In genomic region chr9:109055271-109056030, GRCm38 (mm10) we compare ENCODE assay signal across 8 mouse cellular contexts. TPM values are rescaled to one million over a fixed set of nuclear protein-coding genes. Genes with fewer than 3 reads are reported as not detected.
DNase-seq lines count a peak whose midpoint lies in the region; ATAC-seq and TF ChIP-seq lines count a peak whose summit lies in the region.

No protein-coding gene starts in this region.

- intact Hi-C loops in heart, postnatal 25 days (cut with DNase I) = no loop called here

- no peak for TF ChIP-seq RAD21 in CH12.LX (IDR thresholded peaks at IDR 0.05; ENCODE audit: low read depth, low read length)

- DNase-seq in heart, postnatal 25 days (ENCODE audit: low spot score) = no peak
- DNase-seq in CH12.LX (ENCODE audit: extremely low read depth) = no peak
- DNase-seq in liver, embryonic 14.5 days (ENCODE audit: low read depth in 3 of 3, low spot score in 3 of 3) = no peak
- DNase-seq in embryo, embryonic 11 days = no peak
- no peak for DNase-seq in layer of hippocampus, postnatal 14 days (ENCODE audit: low spot score in 2 of 2)
- no peak for DNase-seq in layer of hippocampus, adult 11-12 months (ENCODE audit: low spot score)

- TF ChIP-seq POLR2A in CH12.LX (IDR thresholded peaks at IDR 0.05; ENCODE audit: low read depth, low read length) = no peak

- ATAC-seq in heart, embryonic 12.5 days (ENCODE audit: insufficient number of reproducible peaks, low FRiP score) = no peak
- ATAC-seq in forebrain, embryonic 13.5 days = no peak
- no peak for ATAC-seq in liver, embryonic 14.5 days (ENCODE audit: insufficient read depth)

- peaks cover 28% of the 10 kb centered on the region for H3K4me1 ChIP-seq in heart, embryonic 12.5 days (replicated peaks)
- peaks cover 40 to 71% of the 10 kb centered on the region in 2 experiments for H3K4me1 ChIP-seq in CH12.LX (ENCODE audit: control insufficient read depth in 1 of 2, insufficient read depth in 2 of 2)
- peaks cover 25% of the 10 kb centered on the region for H3K4me1 ChIP-seq in forebrain, embryonic 13.5 days
- H3K4me1 ChIP-seq in liver, embryonic 14.5 days (replicated peaks; ENCODE audit: control insufficient read depth in 2 of 2, insufficient read depth in 2 of 2, low read length in 1 of 2) = peaks cover 4 to 15% of the 10 kb centered on the region in 2 experiments; a peak in 2 of 4 replicates

- peak overlapping the region; percentile 38 for H3K4me3 ChIP-seq in heart, embryonic 12.5 days
- peak overlapping the region; percentile 47 to 51 (median 50) for H3K4me3 ChIP-seq in CH12.LX (replicated peaks in 1 of 3; ENCODE audit: low read depth in 2 of 3, low read length in 2 of 3, poor library complexity in 1 of 3)
- H3K4me3 ChIP-seq in forebrain, embryonic 13.5 days = peak overlapping the region; percentile 32
- peak overlapping the region; percentile 26 to 43; a peak in 3 of 4 replicates for H3K4me3 ChIP-seq in liver, embryonic 14.5 days (ENCODE audit: insufficient read depth in 1 of 2, low read depth in 2 of 2, low read length in 2 of 2)

- in situ Hi-C loops in CH12.LX (cut with MboI; ENCODE audit: low pct_ligation_motif_present, low pct_unique_long_range_greater_than_20kb, low sequenced_read_pairs) = no loop called here

- no peaks in the 10 kb centered on the region for H3K27me3 ChIP-seq in heart, embryonic 12.5 days (replicated peaks)
- H3K27me3 ChIP-seq in CH12.LX (replicated peaks) = no peaks in the 10 kb centered on the region
- no peaks in the 10 kb centered on the region for H3K27me3 ChIP-seq in forebrain, embryonic 13.5 days
- H3K27me3 ChIP-seq in liver, embryonic 14.5 days (ENCODE audit: control insufficient read depth, insufficient read depth, low read length) = no peaks in the 10 kb centered on the region

- WGBS in heart, embryonic 12.5 days = 85% methylated on average over 12 of the region's 12 CpGs
- 92% methylated on average over 12 of the region's 12 CpGs for WGBS in forebrain, embryonic 13.5 days
- WGBS in liver, embryonic 14.5 days (ENCODE audit: insufficient replicate concordance) = 80% methylated on average over 12 of the region's 12 CpGs

- peaks cover 53% of the 10 kb centered on the region for H3K36me3 ChIP-seq in heart, embryonic 12.5 days
- peaks cover 34 to 47% of the 10 kb centered on the region in 2 experiments for H3K36me3 ChIP-seq in CH12.LX (replicated peaks in 1 of 2; ENCODE audit: control insufficient read depth in 1 of 2, insufficient read depth in 1 of 2, low read length in 1 of 2)
- peaks cover 36% of the 10 kb centered on the region for H3K36me3 ChIP-seq in forebrain, embryonic 13.5 days (ENCODE audit: poor library complexity, severe bottlenecking)
- H3K36me3 ChIP-seq in liver, embryonic 14.5 days (replicated peaks; ENCODE audit: control insufficient read depth, insufficient read depth, low read depth) = peaks cover 5% of the 10 kb centered on the region

- no peak for TF ChIP-seq EP300 in CH12.LX (IDR thresholded peaks at IDR 0.05; ENCODE audit: low read length)
- TF ChIP-seq EP300 in liver, embryonic 14.5 days (IDR thresholded peaks at IDR 0.05; ENCODE audit: low read depth) = no peak

- no peaks in the 10 kb centered on the region for H3K9me3 ChIP-seq in heart, embryonic 12.5 days (replicated peaks)
- no peaks in the 10 kb centered on the region for H3K9me3 ChIP-seq in CH12.LX (replicated peaks; ENCODE audit: low read length)
- H3K9me3 ChIP-seq in forebrain, embryonic 13.5 days (replicated peaks) = no peaks in the 10 kb centered on the region
- no peaks in the 10 kb centered on the region for H3K9me3 ChIP-seq in liver, embryonic 14.5 days (ENCODE audit: control insufficient read depth, low read length)

- dilution Hi-C loops in CH12.LX (cut with MboI; ENCODE audit: extremely low pct_ligation_motif_present, extremely low pct_unique_long_range_greater_than_20kb, low sequenced_read_pairs) = no loop called here

- peak overlapping the region; percentile 65; the same call in 1 of the 2 replicates for H3K9ac ChIP-seq in heart, embryonic 12.5 days
- H3K9ac ChIP-seq in CH12.LX (ENCODE audit: insufficient read depth, low read depth) = peak overlapping the region; percentile 60; the same call in 1 of the 2 replicates
- H3K9ac ChIP-seq in forebrain, embryonic 13.5 days = peak overlapping the region; percentile 35
- peak overlapping the region; percentile 35 for H3K9ac ChIP-seq in liver, embryonic 14.5 days (replicated peaks)

- peaks cover 57% of the 10 kb centered on the region for H3K79me2 ChIP-seq in CH12.LX (replicated peaks; ENCODE audit: control insufficient read depth, extremely low read depth, insufficient read depth, poor library complexity, severe bottlenecking)

- peak overlapping the region; percentile 64 for H3K4me2 ChIP-seq in heart, embryonic 12.5 days
- H3K4me2 ChIP-seq in CH12.LX (ENCODE audit: insufficient read depth, low read depth, poor library complexity, severe bottlenecking) = peak overlapping the region; percentile 88
- H3K4me2 ChIP-seq in forebrain, embryonic 13.5 days = peak overlapping the region; percentile 55
- peak overlapping the region; percentile 56 for H3K4me2 ChIP-seq in liver, embryonic 14.5 days (ENCODE audit: low read depth)

- H3K27ac ChIP-seq in heart, embryonic 12.5 days (ENCODE audit: poor library complexity, severe bottlenecking) = peak overlapping the region; percentile 77
- peak overlapping the region; percentile 75 for H3K27ac ChIP-seq in CH12.LX (ENCODE audit: insufficient read depth, low read depth)
- H3K27ac ChIP-seq in forebrain, embryonic 13.5 days = peak overlapping the region; percentile 20; the same call in 1 of the 2 replicates
- H3K27ac ChIP-seq in liver, embryonic 14.5 days = peak overlapping the region; percentile 5; the same call in 1 of the 2 replicates

- TF ChIP-seq CTCF in CH12.LX (conservative IDR thresholded peaks at IDR 0.05 in 1 of 2, IDR thresholded peaks at IDR 0.05 in 1 of 2; ENCODE audit: low read depth in 2 of 2, low read length in 2 of 2) = no peak
- TF ChIP-seq CTCF in liver, embryonic 14.5 days (IDR thresholded peaks at IDR 0.05; ENCODE audit: low read depth) = no peak

TF ChIP-seq in CH12.LX, 34 proteins besides CTCF, POLR2A, EP300 and RAD21 (continues in another document):
- TF ChIP-seq TBP (conservative IDR thresholded peaks at IDR 0.05; ENCODE audit: low read depth, low read length) = no peak
- no peak for TF ChIP-seq SMC3 (IDR thresholded peaks at IDR 0.05; ENCODE audit: low read depth, low read length)

RNA-seq across cellular contexts. Expression of gene Trex1, which starts 4.1 kb away (rescaled TPM):
- 5.8 and 7.1 TPM in 2 replicates for polyA plus RNA-seq in heart, embryonic 12.5 days (2016; fragmentation: Nextera tagmentation; extraction: Ambion mirVana)
- 10 to 100 TPM; 11.9 to 12.9 TPM for total RNA-seq in heart, postnatal 25 days (2021)
- total RNA-seq in CH12.LX (2012; rRNA removed) = 20.8 and 31.5 TPM in 2 replicates
- total RNA-seq in CH12.LX (2014; rRNA removed) = 20.1 and 21.1 TPM in 2 replicates
- polyA plus RNA-seq in CH12.LX (2012; ENCODE audit: insufficient read length, low read depth) = 15.8 and 22.9 TPM in 2 replicates
- 9.3 and 13.0 TPM in 2 replicates for polyA plus RNA-seq in forebrain, embryonic 13.5 days (2015; fragmentation: Nextera tagmentation; extraction: Ambion mirVana)
- polyA plus RNA-seq in liver, embryonic 14.5 days (2012; rRNA removed) = 12.0 and 14.1 TPM in 2 replicates
- polyA plus RNA-seq in liver, embryonic 14.5 days (2014; fragmentation: Nextera tagmentation; extraction: Ambion mirVana) = 5.0 and 6.1 TPM in 2 replicates
- total RNA-seq in layer of hippocampus, postnatal 14 days (2021) = 10 to 100 TPM in 1 of 2 experiments, 1 to 10 TPM in 1; 9.9 to 10.8 TPM

RNA-seq across cellular contexts. Expression of gene Shisa5, which starts 17.1 kb away (rescaled TPM):
- 67.5 and 70.3 TPM in 2 replicates for polyA plus RNA-seq in heart, embryonic 12.5 days (2016; fragmentation: Nextera tagmentation; extraction: Ambion mirVana)
- 10 to 100 TPM; 43.0 to 43.2 TPM for total RNA-seq in heart, postnatal 25 days (2021)
- total RNA-seq in CH12.LX (2012; rRNA removed) (134 and 153 TPM in 2 replicates), CH12.LX (2014; rRNA removed) (156 and 170 TPM in 2 replicates)
- polyA plus RNA-seq in CH12.LX (2012; ENCODE audit: insufficient read length, low read depth) = 121 and 166 TPM in 2 replicates
- 33.6 and 35.1 TPM in 2 replicates for polyA plus RNA-seq in forebrain, embryonic 13.5 days (2015; fragmentation: Nextera tagmentation; extraction: Ambion mirVana)
- 14.9 and 16.4 TPM in 2 replicates for polyA plus RNA-seq in liver, embryonic 14.5 days (2012; rRNA removed)
- 16.0 TPM in 2 replicates for polyA plus RNA-seq in liver, embryonic 14.5 days (2014; fragmentation: Nextera tagmentation; extraction: Ambion mirVana)
- 10 to 100 TPM; 42.5 to 49.9 TPM for total RNA-seq in layer of hippocampus, postnatal 14 days (2021)

RNA-seq across cellular contexts. Expression of gene Atrip, which starts 18.5 kb away (rescaled TPM):
- 17.9 and 19.6 TPM in 2 replicates for polyA plus RNA-seq in heart, embryonic 12.5 days (2016; fragmentation: Nextera tagmentation; extraction: Ambion mirVana)
- total RNA-seq in heart, postnatal 25 days (2021) = 1 to 10 TPM; 6.7 to 7.1 TPM
- total RNA-seq in CH12.LX (2012; rRNA removed) (18.0 and 19.3 TPM in 2 replicates), CH12.LX (2014; rRNA removed) (16.2 and 17.6 TPM in 2 replicates)
- 21.3 and 24.1 TPM in 2 replicates for polyA plus RNA-seq in CH12.LX (2012; ENCODE audit: insufficient read length, low read depth)
- polyA plus RNA-seq in forebrain, embryonic 13.5 days (2015; fragmentation: Nextera tagmentation; extraction: Ambion mirVana) = 31.4 and 31.5 TPM in 2 replicates
- 5.3 and 6.5 TPM in 2 replicates for polyA plus RNA-seq in liver, embryonic 14.5 days (2012; rRNA removed)
- polyA plus RNA-seq in liver, embryonic 14.5 days (2014; fragmentation: Nextera tagmentation; extraction: Ambion mirVana) = 9.0 TPM in 2 replicates
- total RNA-seq in layer of hippocampus, postnatal 14 days (2021) = 10 to 100 TPM; 27.3 to 31.7 TPM

RNA-seq across cellular contexts. Expression of gene Ccdc51, which starts 26.8 kb away (rescaled TPM):
- 14.6 and 16.3 TPM in 2 replicates for polyA plus RNA-seq in heart, embryonic 12.5 days (2016; fragmentation: Nextera tagmentation; extraction: Ambion mirVana)
- total RNA-seq in heart, postnatal 25 days (2021) = 10 to 100 TPM; 11.5 to 12.2 TPM
- 18.2 TPM in 2 replicates for total RNA-seq in CH12.LX (2012; rRNA removed)
- 15.9 and 16.2 TPM in 2 replicates for total RNA-seq in CH12.LX (2014; rRNA removed)
- polyA plus RNA-seq in CH12.LX (2012; ENCODE audit: insufficient read length, low read depth) = 7.6 and 8.6 TPM in 2 replicates
- polyA plus RNA-seq in forebrain, embryonic 13.5 days (2015; fragmentation: Nextera tagmentation; extraction: Ambion mirVana) = 17.9 and 18.9 TPM in 2 replicates
- polyA plus RNA-seq in liver, embryonic 14.5 days (2012; rRNA removed) = 5.4 and 7.1 TPM in 2 replicates
- polyA plus RNA-seq in liver, embryonic 14.5 days (2014; fragmentation: Nextera tagmentation; extraction: Ambion mirVana) = 12.1 and 14.9 TPM in 2 replicates
- total RNA-seq in layer of hippocampus, postnatal 14 days (2021) = 1 to 10 TPM; 7.4 to 9.4 TPM

RNA-seq across cellular contexts. Expression of gene Tma7, which starts 26.9 kb away (rescaled TPM):
- polyA plus RNA-seq in heart, embryonic 12.5 days (2016; fragmentation: Nextera tagmentation; extraction: Ambion mirVana) = 715 and 742 TPM in 2 replicates
- 100 to 1,000 TPM; 243 to 255 TPM for total RNA-seq in heart, postnatal 25 days (2021)
- total RNA-seq in CH12.LX (2012; rRNA removed) (255 and 369 TPM in 2 replicates), CH12.LX (2014; rRNA removed) (336 and 356 TPM in 2 replicates)
- 494 and 529 TPM in 2 replicates for polyA plus RNA-seq in CH12.LX (2012; ENCODE audit: insufficient read length, low read depth)
- polyA plus RNA-seq in forebrain, embryonic 13.5 days (2015; fragmentation: Nextera tagmentation; extraction: Ambion mirVana) = 693 and 750 TPM in 2 replicates
- polyA plus RNA-seq in liver, embryonic 14.5 days (2012; rRNA removed) = 37.4 and 92.4 TPM in 2 replicates
- polyA plus RNA-seq in liver, embryonic 14.5 days (2014; fragmentation: Nextera tagmentation; extraction: Ambion mirVana) = 470 and 504 TPM in 2 replicates
- 100 to 1,000 TPM; 304 to 316 TPM for total RNA-seq in layer of hippocampus, postnatal 14 days (2021)

Comparison
In these comparisons a context has a peak if more than half of its experiments do, and no peak if none do; other contexts are left out.
1. H3K27ac ChIP-seq: peak in every context shown above with its lines; median percentile 77 in heart, embryonic 12.5 days; 75 in CH12.LX; 20 in forebrain, embryonic 13.5 days; 5 in liver, embryonic 14.5 days.